Mouse (Mus musculus): ENCODE measurements around the gene Gm30191.

Gene Gm30191

GRCm38 (mm10) chr4:134246719-134247258 is at the start of gene Gm30191:
Gene Gm30191 (plus strand): TSS chr4:134246935.
- DNase-seq (ENCODE audit: extremely low read depth, insufficient read length, low spot score): no peak

GRCm38 (mm10) chr4:134199371-134199770 is 47.4 kb upstream of the Gm30191 start:
- DNase-seq (ENCODE audit: extremely low read depth, insufficient read length, low spot score): no peak

GRCm38 (mm10) chr4:134202904-134203303 is 43.8 kb upstream of the Gm30191 start, which contains the start of gene Gm7534:
Gene Gm7534 (minus strand): TSS chr4:134203004.
- no peak for DNase-seq (ENCODE audit: extremely low read depth, insufficient read length, low spot score)

GRCm38 (mm10) chr4:134203340-134203896 is 43.3 kb upstream of the Gm30191 start:
- DNase-seq (ENCODE audit: extremely low read depth, insufficient read length, low spot score): no peak

- DNase-seq (ENCODE audit: extremely low read depth, insufficient read length, low spot score): no peak
Observed at GRCm38 (mm10) chr4:134206488-134207053, 40.2 kb upstream of the Gm30191 start.

GRCm38 (mm10) chr4:134222793-134223600 is 23.7 kb upstream of the Gm30191 start:
- peak; percentile 23 for DNase-seq (ENCODE audit: extremely low read depth, insufficient read length, low spot score)

GRCm38 (mm10) chr4:134227194-134227593 is 19.5 kb upstream of the Gm30191 start, which contains the start of gene Catsper4:
Gene Catsper4 (minus strand): TSS chr4:134227383.
- no peak for DNase-seq (ENCODE audit: extremely low read depth, insufficient read length, low spot score)

GRCm38 (mm10) chr4:134230431-134230830 is 16.3 kb upstream of the Gm30191 start:
- no peak for DNase-seq (ENCODE audit: extremely low read depth, insufficient read length, low spot score)

GRCm38 (mm10) chr4:134234876-134235275 is 11.9 kb upstream of the Gm30191 start:
- no peak for DNase-seq (ENCODE audit: extremely low read depth, insufficient read length, low spot score)

- no peak for DNase-seq (ENCODE audit: extremely low read depth, insufficient read length, low spot score)
Observed at GRCm38 (mm10) chr4:134237582-134238278, 9.0 kb upstream of the Gm30191 start.

GRCm38 (mm10) chr4:134238279-134238651 is 8.5 kb upstream of the Gm30191 start, which contains the start of gene Cnksr1:
Gene Cnksr1 (minus strand): TSS chr4:134238399.
- DNase-seq (ENCODE audit: extremely low read depth, insufficient read length, low spot score): peak; percentile 72

- no peak for DNase-seq (ENCODE audit: extremely low read depth, insufficient read length, low spot score)
Observed at GRCm38 (mm10) chr4:134238686-134239085, 8.0 kb upstream of the Gm30191 start.

- no peak for DNase-seq (ENCODE audit: extremely low read depth, insufficient read length, low spot score)
Observed at GRCm38 (mm10) chr4:134243516-134244250, 3.1 kb upstream of the Gm30191 start, which contains the start of gene E130218I03Rik. Gene E130218I03Rik (plus strand): TSS chr4:134243662.

- peak; percentile 90 for DNase-seq (ENCODE audit: extremely low read depth, insufficient read length, low spot score)
Observed at GRCm38 (mm10) chr4:134245148-134245843, 1.4 kb upstream of the Gm30191 start, which contains the start of gene Zfp593. Gene Zfp593 (minus strand): TSS chr4:134245592.

GRCm38 (mm10) chr4:134246256-134246655 is 479 bp upstream of the Gm30191 start:
- DNase-seq (ENCODE audit: extremely low read depth, insufficient read length, low spot score): no peak

- peak; percentile 49 for DNase-seq (ENCODE audit: extremely low read depth, insufficient read length, low spot score)
Observed at GRCm38 (mm10) chr4:134249651-134250050, 2.9 kb downstream of the Gm30191 start.

GRCm38 (mm10) chr4:134250116-134250929 is 3.6 kb downstream of the Gm30191 start:
- DNase-seq (ENCODE audit: extremely low read depth, insufficient read length, low spot score): no peak

- no peak for DNase-seq (ENCODE audit: extremely low read depth, insufficient read length, low spot score)
Observed at GRCm38 (mm10) chr4:134250930-134251240, 4.2 kb downstream of the Gm30191 start.
